Mouse (Mus musculus) C2C12 (cell line): ENCODE measurements around the gene Blvra.

Source experiments
- CEBPB ChIP-seq: IDR thresholded peaks from one replicate; pipeline ENCODE4 v1.6.1; 2011; ENCODE audit warnings: low read depth, mild to moderate bottlenecking, control low read depth, moderate library complexity
- CTCF ChIP-seq: IDR thresholded peaks from one replicate; pipeline ENCODE4 v1.5.1; 2011; ENCODE audit not compliant: control insufficient read depth, insufficient read depth, insufficient read length
- MAX ChIP-seq: IDR thresholded peaks from one replicate; pipeline ENCODE4 v1.6.1; 2011; ENCODE audit warnings: mild to moderate bottlenecking, control low read depth
- MYOD1 ChIP-seq: IDR thresholded peaks from one replicate; pipeline ENCODE4 v1.6.1; 2011; ENCODE audit warnings: low read depth; ENCODE audit not compliant: control insufficient read depth, insufficient read length
- USF1 ChIP-seq: IDR thresholded peaks from one replicate; pipeline ENCODE4 v1.6.1; 2011; ENCODE audit warnings: low read depth, mild to moderate bottlenecking, control low read depth, moderate library complexity

DNA sequence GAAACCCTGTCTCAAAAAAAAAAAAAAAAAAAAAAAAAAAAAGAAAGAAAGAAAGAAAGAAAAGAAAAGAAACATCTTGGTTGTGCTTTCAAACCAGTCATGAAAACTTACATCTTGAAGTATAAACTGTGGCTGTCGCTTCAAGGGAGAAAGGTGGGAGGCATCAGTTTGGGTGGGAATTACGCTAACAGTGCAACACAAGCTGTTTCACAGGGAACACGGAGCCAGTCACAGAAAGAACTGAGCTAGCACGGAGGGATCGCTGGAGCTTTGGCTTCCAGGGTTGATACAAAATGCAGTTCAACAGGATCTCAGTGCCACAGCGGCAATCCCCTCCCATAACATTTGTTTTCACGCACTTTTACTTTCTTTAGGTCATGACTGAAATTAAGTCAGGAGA lies 69.5 kb downstream of the Blvra start:
- TF ChIP-seq USF1, result no peak
- TF ChIP-seq CTCF, result no peak
- no peak for TF ChIP-seq MAX
- TF ChIP-seq CEBPB, result no peak
- TF ChIP-seq MYOD1, result no peak
